Mouse (Mus musculus) ovary, postnatal 36 days (tissue): ENCODE data around the gene Gdf11.

Experiments used
- DNase-seq: peaks from one replicate; pipeline ENCODE4 v3.0.0; 2022; ENCODE audit warnings: low spot score, mixed read lengths

The Gdf11 gene

DNA sequence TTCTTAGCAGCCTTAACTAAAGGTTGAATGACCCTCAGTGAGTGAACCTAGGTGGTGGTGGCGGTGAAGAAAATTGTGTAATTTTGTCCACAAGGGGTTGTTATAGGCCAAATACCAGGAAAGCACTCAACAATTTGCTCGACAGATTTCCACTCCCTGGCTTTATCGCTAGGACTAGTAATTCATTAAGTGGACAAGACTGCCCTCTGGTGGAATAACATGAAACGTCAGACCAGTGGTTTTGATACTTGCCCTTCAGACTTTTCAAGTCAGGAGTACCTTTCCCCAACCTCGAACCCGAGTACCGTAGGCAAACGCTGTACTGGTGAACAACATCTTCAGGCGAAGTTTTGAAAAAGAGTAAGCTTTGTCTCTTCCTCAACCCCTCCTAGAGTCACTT, 3.9 kb upstream of the Gdf11 start:
- no peak for DNase-seq

DNA sequence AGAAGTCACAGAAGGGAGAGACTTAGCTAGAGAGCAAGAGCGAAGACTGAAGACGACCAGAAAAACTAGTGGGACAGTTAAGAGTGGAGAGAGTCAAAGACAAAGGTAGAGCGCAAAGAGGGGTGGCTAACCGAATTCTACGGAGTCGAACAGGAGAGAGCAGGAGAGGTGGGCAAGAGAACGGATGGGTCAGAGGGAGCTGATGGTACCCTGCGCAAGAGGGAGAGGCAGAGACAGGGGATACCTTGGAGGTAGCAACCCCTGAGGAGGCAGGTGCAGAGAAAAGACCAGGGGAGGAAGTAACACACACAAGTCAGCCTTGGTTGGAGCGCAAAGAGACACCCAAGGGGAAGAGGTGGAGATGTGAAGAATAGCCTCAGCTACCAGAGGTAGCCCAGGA, 728 bp upstream of the Gdf11 start:
- DNase-seq = no peak

DNA sequence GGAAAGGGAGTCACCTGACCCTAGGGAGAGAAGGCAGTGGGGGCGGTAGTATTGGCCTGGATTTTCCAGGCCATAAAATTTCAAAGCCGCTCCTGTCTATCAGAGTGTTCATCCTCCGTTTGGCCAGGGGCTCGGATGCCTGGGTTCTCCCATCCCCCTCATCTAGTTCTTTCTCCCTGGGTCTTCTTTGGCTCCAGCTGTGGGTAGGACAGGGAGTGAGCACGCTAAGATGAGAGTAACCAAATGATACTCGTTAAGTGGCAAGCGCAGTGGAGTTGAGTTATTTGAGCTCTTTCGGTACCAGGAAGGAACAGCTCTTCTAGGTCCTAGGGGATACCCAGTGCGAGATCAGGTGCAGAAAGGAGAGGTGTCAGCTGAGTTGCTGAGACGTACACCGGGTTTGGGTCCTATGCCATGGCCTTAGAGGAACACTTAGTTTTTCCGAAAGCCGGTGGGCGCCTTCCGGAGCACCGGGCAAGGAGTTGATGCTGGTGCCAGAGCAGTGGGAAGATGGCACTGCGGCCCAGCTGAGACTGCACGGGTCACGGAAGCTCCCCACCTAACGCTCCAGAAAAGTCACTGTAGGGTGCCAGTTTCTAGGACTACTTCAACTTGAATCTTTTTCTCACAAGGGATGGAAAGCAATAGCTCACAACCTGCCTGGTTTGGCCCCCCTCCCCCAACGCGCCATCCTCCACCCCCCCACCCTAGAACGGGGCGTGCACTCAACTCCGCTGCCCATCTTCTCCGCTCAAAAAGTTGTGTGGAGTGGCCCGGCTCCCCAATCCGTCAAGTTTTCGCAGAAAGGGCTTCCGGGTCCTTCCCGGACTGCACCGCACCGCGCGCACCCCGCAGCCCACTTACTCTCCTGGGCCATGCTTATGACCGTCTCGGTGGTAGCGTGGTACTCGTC, 879 bp downstream of the Gdf11 start:
- DNase-seq = no peak

DNA sequence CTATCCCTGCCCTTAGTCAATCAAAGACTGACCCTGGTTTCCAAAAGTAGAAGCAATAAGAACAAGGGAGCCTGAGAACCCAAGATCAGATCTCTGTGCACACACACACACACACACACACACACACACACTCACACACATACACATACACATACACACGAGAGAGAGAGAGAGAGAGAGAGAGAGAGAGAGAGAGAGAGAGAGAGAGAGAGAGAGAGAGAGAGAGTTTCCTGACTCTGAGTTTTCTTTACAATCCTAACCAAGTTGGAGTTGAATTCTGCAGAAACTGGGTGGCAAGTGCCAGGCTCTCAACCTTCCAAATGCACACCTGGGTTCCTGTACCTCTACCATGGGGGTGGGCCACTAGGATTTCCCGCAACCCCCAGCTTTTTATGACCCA, 1.7 kb downstream of the Gdf11 start:
- DNase-seq = no peak

DNA sequence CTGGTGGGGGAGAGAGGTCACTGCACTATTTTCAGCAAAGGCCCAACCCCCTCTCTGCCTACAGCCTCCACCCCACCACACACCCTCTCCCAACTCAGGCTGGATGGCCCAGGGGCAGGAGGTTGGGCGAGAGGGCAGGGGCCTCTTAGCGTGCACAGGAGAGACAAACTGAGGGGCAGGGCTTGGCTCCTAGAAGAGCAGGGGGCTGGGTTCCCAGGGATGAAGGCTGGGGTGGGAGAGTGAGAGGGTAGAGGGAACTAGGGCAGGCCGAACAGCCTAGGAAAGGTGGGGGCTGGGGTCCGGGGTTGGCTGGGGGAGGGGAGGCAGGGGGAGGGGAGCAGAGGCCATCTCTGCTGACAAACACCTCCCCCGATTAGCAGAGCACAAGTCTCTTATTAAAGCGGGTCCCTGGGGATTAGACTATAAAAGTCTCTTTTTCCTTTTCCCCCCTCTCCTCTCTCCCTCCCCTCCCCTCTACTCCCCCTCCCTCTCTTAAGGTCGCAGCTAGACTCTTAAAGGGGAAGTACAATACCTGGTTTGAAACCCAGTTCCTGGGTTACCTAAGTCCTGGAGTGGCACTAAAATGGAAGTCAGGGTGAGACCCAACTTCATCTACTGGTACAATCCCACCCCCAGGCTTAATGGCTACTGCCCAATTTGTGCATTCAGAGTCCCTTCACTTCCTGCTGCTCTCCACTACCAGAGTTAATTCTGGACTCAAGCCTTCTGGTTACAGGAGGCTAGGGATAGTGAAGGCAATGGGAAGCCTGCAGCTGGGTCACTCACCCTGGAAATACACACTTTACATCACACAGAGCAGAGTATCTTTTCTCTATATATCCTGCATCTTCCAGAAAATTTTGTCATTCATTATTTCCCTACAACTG, 2.3 kb downstream of the Gdf11 start:
- DNase-seq = no peak

DNA sequence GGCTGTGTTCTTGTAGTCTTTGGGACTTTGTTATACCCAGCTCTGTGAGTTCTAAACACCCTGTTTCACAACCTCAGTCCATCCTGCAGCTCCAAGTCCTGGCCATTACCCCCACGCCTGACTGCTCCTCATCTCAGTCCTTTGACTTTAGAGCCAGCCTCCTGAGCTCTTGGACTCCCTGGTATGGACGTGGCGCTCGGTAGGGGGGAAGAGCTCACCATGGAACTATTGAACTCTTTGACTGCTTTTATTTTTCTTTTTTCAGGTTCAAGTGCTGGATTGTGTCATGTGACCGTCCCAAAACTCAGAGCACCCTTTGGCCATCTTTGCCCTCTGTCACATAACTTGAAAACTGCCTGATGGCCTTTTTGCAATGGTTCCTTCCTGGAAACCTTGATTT, 9.5 kb downstream of the Gdf11 start:
- no peak for DNase-seq

DNA sequence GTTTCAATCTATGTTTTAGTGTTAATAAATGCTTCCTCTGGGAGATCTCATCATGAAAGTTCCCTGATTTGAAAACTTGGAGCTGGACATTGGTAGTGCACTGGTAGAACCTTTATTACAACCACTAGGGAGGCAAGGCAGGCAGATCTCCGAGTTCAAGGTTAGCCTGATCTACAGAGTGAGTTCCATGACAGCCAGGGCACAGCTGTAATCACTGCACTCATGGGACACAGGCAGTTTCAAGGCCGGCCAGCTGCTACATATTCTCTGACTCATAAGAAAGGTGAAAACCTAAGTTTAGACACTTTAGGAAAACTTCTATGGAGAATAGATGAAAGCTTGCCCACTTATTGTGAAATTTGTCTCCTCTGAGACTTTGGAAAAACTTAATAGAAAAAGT, 12.7 kb downstream of the Gdf11 start:
- no peak for DNase-seq

DNA sequence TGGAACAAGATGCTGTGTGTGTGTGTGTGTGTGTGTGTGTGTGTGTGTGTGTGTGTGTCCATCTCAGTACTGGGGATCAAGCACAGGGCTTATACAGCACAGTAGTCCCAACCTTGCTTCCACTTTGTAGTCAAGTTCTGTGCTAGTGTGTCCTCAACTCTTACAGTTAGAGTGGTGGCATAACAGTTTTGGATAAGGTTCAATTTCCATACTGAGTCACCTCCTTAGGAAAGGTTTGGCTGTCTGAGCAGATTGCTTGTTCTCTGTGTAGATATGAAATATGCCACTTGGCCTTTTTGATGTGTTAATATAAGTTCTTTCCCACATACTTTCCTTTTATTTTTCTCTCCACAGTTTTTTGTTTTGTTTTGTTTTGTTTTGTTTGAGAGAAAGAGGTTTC, 13.2 kb downstream of the Gdf11 start:
- DNase-seq = no peak

DNA sequence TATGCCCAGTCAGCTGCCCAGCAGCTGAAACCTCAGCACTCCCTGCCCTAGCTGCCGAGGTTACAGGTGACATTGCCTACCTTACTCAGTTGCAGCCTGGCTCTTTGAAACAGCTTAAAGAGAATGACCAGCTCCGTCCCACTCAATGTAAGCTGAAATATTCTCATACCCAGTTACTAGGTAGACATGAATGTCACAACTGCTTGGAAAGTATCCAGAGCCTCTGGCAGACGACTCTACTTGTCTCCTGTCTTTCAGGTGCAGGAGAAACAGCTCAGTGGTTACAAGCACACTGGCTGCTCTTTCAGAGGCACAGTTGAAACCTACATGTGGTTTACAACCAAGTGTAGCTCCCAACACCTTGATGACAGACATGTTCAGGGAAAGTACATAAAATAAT, 21.2 kb downstream of the Gdf11 start:
- no peak for DNase-seq

DNA sequence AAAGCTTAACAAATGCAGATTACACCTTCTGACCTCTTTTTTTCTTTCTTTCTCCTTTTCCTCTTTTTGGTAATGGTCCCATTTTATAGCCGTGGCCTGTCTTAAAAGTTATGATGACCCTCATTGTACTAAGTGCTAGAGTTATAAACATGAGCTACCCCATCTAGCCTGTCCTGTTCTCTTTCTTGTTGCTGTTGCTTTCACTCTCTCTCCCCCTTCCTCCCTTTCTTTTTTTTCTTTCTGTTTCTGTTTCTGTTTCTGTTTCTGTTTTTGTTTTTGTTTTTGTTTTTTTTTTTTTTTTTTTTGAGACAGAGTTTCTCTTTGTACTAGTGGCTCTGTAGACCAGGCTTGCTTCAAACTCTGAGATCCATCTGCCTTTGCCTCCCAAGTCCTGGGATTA, 25.0 kb downstream of the Gdf11 start:
- DNase-seq = no peak

DNA sequence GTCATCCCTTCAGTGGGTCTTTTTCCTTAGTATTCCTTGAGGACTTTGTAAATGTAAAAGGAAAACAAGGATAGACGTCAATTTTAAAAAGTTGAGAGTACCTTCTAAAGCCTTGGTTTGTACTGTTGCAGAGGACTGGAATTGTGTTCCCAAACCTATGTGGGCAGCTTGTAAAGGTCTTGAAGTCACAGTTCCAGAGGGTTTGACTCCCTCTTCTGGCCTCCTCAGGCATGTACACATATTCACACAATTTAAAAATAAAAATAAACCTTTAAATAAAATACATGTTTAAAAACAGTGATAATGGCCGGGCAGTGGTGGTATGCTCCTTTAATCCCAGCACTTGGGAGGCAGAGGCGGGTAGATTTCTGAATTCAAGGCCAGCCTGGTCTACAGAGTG, 25.5 kb downstream of the Gdf11 start:
- no peak for DNase-seq

DNA sequence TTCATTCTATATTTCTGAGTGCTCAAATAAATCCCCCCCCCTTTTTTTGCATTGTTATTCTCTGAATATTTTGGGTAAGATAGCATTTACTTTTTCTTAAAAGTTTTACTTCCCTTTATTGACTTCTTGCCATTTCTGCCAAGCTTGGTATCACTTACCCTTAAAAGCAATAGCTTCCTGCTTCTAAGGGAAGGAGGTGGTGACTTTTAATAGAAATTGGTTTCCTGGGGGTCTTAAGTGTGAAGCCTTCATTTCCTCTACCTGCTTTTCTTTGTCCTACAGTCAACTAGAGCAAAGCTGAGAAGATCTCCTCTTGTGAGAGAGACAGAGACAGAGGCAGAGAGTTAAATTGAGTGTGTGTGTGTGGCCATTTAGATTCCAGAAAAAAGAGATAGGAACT, 30.3 kb downstream of the Gdf11 start:
- no peak for DNase-seq

DNA sequence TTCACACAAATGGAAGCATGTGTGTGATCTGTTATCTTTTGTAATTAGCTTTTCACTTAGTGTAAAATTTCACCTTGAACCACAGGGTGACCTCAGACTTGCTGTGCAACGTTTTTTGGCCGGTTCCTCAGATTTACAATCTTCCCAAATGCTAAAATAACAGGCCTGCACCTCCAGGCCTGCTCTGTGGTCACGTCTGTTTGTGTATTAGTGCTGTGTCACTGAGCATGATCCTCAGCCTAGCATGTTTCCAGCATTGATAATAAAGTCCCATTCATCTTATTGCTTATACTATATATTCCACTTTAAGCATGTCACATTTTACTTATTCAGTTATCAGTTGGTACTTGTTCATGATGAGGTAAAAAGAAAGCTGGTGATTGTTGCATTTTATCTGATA, 41.2 kb downstream of the Gdf11 start:
- no peak for DNase-seq

DNA sequence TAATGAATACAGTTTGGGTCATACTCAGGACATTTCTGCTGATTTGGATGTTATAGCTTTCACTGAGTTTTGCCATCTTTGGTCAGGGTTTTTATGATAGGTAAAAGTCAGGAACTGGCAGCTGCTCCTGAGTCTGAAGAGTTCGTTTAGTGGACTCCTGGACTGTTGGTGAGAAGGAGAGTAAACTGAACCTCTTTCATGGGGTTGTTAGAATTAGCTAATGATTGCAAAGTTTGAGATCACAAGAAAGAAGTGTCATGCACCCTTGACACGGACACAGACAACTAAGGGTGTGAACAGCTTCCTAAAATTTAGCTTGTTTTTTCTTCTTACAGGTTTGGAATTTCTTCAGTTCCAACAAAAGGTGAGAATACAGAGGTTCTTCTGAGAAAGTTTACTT, 43.1 kb downstream of the Gdf11 start:
- no peak for DNase-seq

DNA sequence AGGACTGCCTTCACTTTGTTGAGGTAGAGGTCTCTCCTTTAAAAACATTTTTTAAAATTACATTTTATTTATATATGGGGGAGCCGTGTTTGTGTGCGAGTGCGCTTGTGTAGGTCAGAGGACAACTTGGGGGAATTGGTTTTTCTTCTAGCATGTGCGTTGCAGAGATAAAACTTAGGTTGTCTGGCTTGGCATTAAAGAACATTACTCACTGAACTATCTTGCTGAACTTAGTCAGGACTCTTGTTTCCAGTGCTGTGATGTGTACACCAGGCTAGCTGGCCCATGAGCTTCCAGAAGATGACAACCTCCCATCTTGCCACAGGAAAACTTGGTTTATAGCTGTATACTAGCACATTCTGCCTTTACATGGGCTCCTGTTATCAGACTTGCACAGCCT, 44.9 kb downstream of the Gdf11 start:
- DNase-seq = no peak

DNA sequence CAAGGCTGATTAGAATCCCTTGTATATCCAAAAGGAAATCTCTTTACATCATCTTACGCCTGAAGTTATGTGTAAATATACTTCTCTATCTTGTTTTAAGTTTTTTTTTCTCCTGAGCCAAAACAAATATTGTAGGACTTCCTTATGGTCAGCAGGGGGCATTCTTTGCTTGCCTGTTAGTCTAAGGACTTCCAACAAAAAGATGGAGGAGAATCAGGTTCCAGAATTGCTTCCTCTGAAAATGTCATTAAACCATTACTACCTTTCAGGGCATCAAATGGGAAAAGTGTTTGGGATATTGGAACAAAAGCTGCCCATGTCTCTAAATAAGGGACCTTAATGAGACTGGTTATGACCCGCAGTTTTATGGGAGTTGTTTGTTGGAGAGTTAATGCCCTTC, 46.0 kb downstream of the Gdf11 start:
- no peak for DNase-seq

DNA sequence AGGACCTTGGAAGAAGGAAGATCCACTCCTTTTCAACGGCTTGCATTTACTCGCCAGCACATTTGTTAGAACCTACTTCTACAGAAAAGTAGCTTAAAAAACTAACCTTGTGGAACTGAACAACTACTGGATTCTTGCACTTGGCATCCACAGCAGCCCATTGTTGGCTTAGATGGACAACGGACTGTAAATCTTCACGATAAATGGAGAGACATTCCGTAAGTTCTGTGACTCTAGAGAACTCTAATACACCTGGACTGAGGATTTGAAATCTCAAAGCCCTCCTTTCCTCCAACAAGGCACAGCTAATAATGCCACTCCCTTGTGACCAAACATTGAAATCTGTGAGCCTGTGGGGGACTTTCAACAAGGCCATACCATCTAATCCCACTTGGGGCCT, 48.3 kb downstream of the Gdf11 start:
- no peak for DNase-seq

DNA sequence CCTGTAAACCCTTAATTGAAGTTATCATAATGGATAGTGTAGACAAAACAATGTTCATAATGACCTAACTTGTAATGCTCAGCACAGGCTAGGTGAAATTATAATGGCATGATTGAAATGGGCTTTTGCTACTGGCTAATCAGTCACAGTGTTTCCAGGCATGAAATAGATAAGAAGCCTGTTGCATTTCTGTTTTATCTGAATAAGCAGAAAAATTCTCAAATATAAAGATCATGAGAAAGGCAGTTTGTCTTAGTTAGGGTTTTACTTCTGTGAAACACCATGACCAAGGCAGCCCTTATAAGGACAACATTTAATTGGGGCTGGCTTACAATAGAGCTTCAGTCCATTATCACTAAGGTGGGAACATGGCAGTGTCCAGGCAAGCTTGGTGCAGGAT, 50.9 kb downstream of the Gdf11 start:
- DNase-seq = no peak

DNA sequence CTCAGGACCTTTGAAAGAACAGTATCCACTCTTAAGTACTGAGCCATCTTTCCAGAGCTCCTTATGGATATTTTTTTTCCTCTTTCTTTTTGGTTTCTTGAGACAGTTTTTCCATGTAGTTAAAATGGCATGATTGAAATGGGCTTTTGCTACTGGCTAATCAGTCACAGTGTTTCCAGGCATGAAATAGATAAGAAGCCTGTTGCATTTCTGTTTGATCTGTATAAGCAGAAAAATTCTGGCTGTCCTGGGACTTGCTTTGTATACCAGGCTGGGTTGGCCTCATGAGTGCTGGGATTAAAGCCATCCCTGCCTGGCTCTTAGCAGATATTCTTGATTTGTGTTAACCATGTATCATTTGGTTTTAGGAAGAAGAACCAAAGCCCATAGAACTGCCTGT, 52.1 kb downstream of the Gdf11 start:
- no peak for DNase-seq

DNA sequence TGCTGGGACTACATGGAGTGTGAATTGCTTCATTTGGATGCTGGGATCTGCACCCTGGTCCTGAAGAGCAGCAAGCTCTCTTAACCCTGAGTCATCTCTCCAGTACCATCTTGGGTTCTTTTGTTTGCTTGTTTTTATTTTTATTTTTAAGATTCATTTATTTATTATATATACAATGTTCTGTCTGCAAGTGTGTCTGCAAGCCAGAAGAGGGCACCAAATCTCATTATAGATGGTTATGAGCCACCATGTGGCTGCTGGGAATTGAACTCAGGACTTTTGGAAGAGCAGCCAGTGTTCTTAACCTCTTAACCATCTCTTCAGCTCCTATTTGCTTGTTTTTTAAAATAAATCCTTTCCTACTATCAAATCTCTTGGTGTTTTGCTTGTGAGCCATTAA, 54.1 kb downstream of the Gdf11 start:
- DNase-seq = no peak
